Mouse (Mus musculus) spleen, postnatal 14 days (tissue): ENCODE measurements around the gene Spef2.
"Not testable (repeated sequence)": the region's sequence is repeated elsewhere in the genome, so short reads cannot be mapped to it uniquely, and the experiment has no call there.

Experiments
- DNase-seq, 2 experiments: peaks; one replicate each; pipeline ENCODE4 v3.0.0; 2021 to 2022; ENCODE audit warnings: low spot score in 2 of 2

Spef2 gene

GRCm38 (mm10) chr15:9668575-9668974 lies 80.1 kb downstream of the Spef2 start:
- no peak for DNase-seq

- DNase-seq: not testable (repeated sequence)
Observed at GRCm38 (mm10) chr15:9664948-9665347, 83.7 kb downstream of the Spef2 start.

GRCm38 (mm10) chr15:9661215-9661614 lies 87.5 kb downstream of the Spef2 start:
- DNase-seq: no peak

GRCm38 (mm10) chr15:9634471-9634870 lies 114.2 kb downstream of the Spef2 start:
- no peak for DNase-seq

GRCm38 (mm10) chr15:9631657-9632056 lies 117.0 kb downstream of the Spef2 start:
- DNase-seq: no peak

GRCm38 (mm10) chr15:9629660-9630059 lies 119.0 kb downstream of the Spef2 start:
- DNase-seq: no peak

- DNase-seq: no peak
Observed at GRCm38 (mm10) chr15:9624619-9625018, 124.0 kb downstream of the Spef2 start.

- DNase-seq: no peak
Observed at GRCm38 (mm10) chr15:9608177-9608576, 140.5 kb downstream of the Spef2 start.

GRCm38 (mm10) chr15:9600088-9600455 lies 148.6 kb downstream of the Spef2 start:
- DNase-seq: no peak

GRCm38 (mm10) chr15:9599382-9600087 lies 149.1 kb downstream of the Spef2 start:
- no peak for DNase-seq

- DNase-seq: no peak
Observed at GRCm38 (mm10) chr15:9596298-9597060, 152.2 kb downstream of the Spef2 start.

GRCm38 (mm10) chr15:9589939-9590338 lies 158.7 kb downstream of the Spef2 start:
- no peak for DNase-seq

- DNase-seq: no peak
Observed at GRCm38 (mm10) chr15:9580470-9581280, 168.0 kb downstream of the Spef2 start.

- no peak for DNase-seq
Observed at GRCm38 (mm10) chr15:9577303-9577702, 171.4 kb downstream of the Spef2 start.

- DNase-seq: no peak
Observed at GRCm38 (mm10) chr15:9574796-9575195, 173.9 kb downstream of the Spef2 start.

GRCm38 (mm10) chr15:9573361-9573760 lies 175.3 kb downstream of the Spef2 start:
- no peak for DNase-seq

- DNase-seq: no peak
Observed at GRCm38 (mm10) chr15:9572664-9573063, 176.0 kb downstream of the Spef2 start.

- no peak for DNase-seq
Observed at GRCm38 (mm10) chr15:9571896-9572295, 176.8 kb downstream of the Spef2 start.

- DNase-seq: no peak
Observed at GRCm38 (mm10) chr15:9567316-9567715, 181.4 kb downstream of the Spef2 start.

GRCm38 (mm10) chr15:9565396-9565795 lies 183.3 kb downstream of the Spef2 start:
- DNase-seq: no peak

GRCm38 (mm10) chr15:9564156-9564555 lies 184.5 kb downstream of the Spef2 start:
- no peak for DNase-seq

- not testable (repeated sequence) for DNase-seq
Observed at GRCm38 (mm10) chr15:9557264-9557663, 191.4 kb downstream of the Spef2 start.
